Mouse (Mus musculus) testis, adult 2 months (tissue): ENCODE results near the gene C530008M17Rik. TPM values are rescaled to one million over a fixed set of nuclear protein-coding genes. Genes with fewer than 3 reads are reported as not detected.

Source experiments
- H3K27ac ChIP-seq: fragments of 200-500 bp; 2 replicates; pipeline ENCODE4 v1.5.1; 2012; ENCODE audit warnings: low read depth, low read length; ENCODE audit not compliant: control insufficient read depth, insufficient read depth
- H3K27me3 ChIP-seq: fragments of 200-500 bp; 2 replicates; pipeline ENCODE4 v1.6.1; 2012; ENCODE audit warnings: mild to moderate bottlenecking, low read length, moderate library complexity; ENCODE audit not compliant: control insufficient read depth, insufficient read depth
- H3K36me3 ChIP-seq: fragments of 200-500 bp; 2 replicates; pipeline ENCODE4 v1.6.1; 2012; ENCODE audit warnings: mild to moderate bottlenecking, low read length; ENCODE audit not compliant: control insufficient read depth, insufficient read depth
- H3K4me1 ChIP-seq: fragments of 200-500 bp; 2 replicates; pipeline ENCODE4 v1.6.1; 2012; ENCODE audit warnings: low read length; ENCODE audit not compliant: control insufficient read depth, insufficient read depth
- H3K4me3 ChIP-seq: fragments of 200-500 bp; 2 replicates; pipeline ENCODE4 v1.5.1; 2012; ENCODE audit warnings: low read depth, mild to moderate bottlenecking, low read length, moderate library complexity, mixed read lengths; ENCODE audit not compliant: control insufficient read depth
- CTCF ChIP-seq: fragments of 200-500 bp; IDR thresholded peaks from 2 replicates; pipeline ENCODE4 v1.5.1; 2012; ENCODE audit warnings: low read depth, mild to moderate bottlenecking, inconsistent platforms, low read length, moderate library complexity; ENCODE audit not compliant: control insufficient read depth, insufficient read depth, insufficient replicate concordance
- POLR2A ChIP-seq: fragments of 200-500 bp; IDR thresholded peaks from 2 replicates; pipeline ENCODE4 v1.6.1; 2012; ENCODE audit warnings: low read depth, mild to moderate bottlenecking, inconsistent platforms, low read length, moderate library complexity; ENCODE audit not compliant: control insufficient read depth
- polyA plus RNA-seq: library from polyadenylated mRNA; depleted of rRNA; stranded (reverse); fragments of >200 nt; gene quantifications from 2 replicates; pipeline ENCODE4 v1.2.3, GENCODE M21; 2012

The C530008M17Rik gene
- polyA plus RNA-seq, 1 experiment, result 187 TPM

GRCm38 (mm10) chr5:76627770-76628169 is 28.5 kb upstream of the C530008M17Rik start:
- Histone ChIP-seq H3K27me3 (no peaks in the 10 kb centered on the region), H3K4me3 (no peak overlapping the region), H3K4me1 (no peaks in the 10 kb centered on the region), H3K36me3 (no peaks in the 10 kb centered on the region; the same call in 1 of the 2 replicates), H3K27ac (no peak overlapping the region)
- TF ChIP-seq POLR2A (no peak), CTCF (no peak)

- Histone ChIP-seq H3K27ac (no peak overlapping the region), H3K4me1 (no peaks in the 10 kb centered on the region), H3K36me3 (peaks cover 3% of the 10 kb centered on the region), H3K27me3 (no peaks in the 10 kb centered on the region), H3K4me3 (no peak overlapping the region)
- TF ChIP-seq CTCF (no peak), POLR2A (no peak)
These were observed 22.3 kb upstream of the C530008M17Rik start for GRCm38 (mm10) chr5:76634012-76634411.

GRCm38 (mm10) chr5:76635592-76635991 is 20.7 kb upstream of the C530008M17Rik start:
- Histone ChIP-seq H3K4me1 (no peaks in the 10 kb centered on the region), H3K27ac (no peak overlapping the region), H3K4me3 (no peak overlapping the region), H3K36me3 (peaks cover 6% of the 10 kb centered on the region), H3K27me3 (no peaks in the 10 kb centered on the region)
- TF ChIP-seq CTCF (no peak), POLR2A (no peak)

- H3K4me1 ChIP-seq, result no peaks in the 10 kb centered on the region
- no peak overlapping the region for H3K27ac ChIP-seq
- H3K4me3 ChIP-seq, result no peak overlapping the region
- TF ChIP-seq CTCF (no peak), POLR2A (no peak)
- H3K36me3 ChIP-seq, result peaks cover 9% of the 10 kb centered on the region
- H3K27me3 ChIP-seq, result no peaks in the 10 kb centered on the region
These were observed 14.2 kb upstream of the C530008M17Rik start for GRCm38 (mm10) chr5:76642076-76642475.

GRCm38 (mm10) chr5:76644234-76644633 is 12.1 kb upstream of the C530008M17Rik start:
- Histone ChIP-seq H3K4me1 (no peaks in the 10 kb centered on the region), H3K27ac (no peak overlapping the region), H3K4me3 (no peak overlapping the region), H3K27me3 (no peaks in the 10 kb centered on the region), H3K36me3 (peaks cover 7% of the 10 kb centered on the region)
- TF ChIP-seq POLR2A (no peak), CTCF (no peak)

- Histone ChIP-seq H3K27ac (no peak overlapping the region), H3K4me3 (no peak overlapping the region), H3K27me3 (no peaks in the 10 kb centered on the region), H3K36me3 (peaks cover 5% of the 10 kb centered on the region), H3K4me1 (no peaks in the 10 kb centered on the region)
- TF ChIP-seq CTCF (no peak), POLR2A (no peak)
These were observed 11.0 kb upstream of the C530008M17Rik start for GRCm38 (mm10) chr5:76645091-76645868.

- Histone ChIP-seq H3K36me3 (no peaks in the 10 kb centered on the region), H3K27ac (no peak overlapping the region), H3K27me3 (no peaks in the 10 kb centered on the region), H3K4me1 (no peaks in the 10 kb centered on the region), H3K4me3 (no peak overlapping the region)
- TF ChIP-seq CTCF (no peak), POLR2A (no peak)
These were observed 6.4 kb upstream of the C530008M17Rik start for GRCm38 (mm10) chr5:76649897-76650296.

GRCm38 (mm10) chr5:76651151-76651725 is 5.1 kb upstream of the C530008M17Rik start:
- no peaks in the 10 kb centered on the region for H3K27me3 ChIP-seq
- no peaks in the 10 kb centered on the region for H3K36me3 ChIP-seq
- H3K4me3 ChIP-seq, result no peak overlapping the region
- no peaks in the 10 kb centered on the region for H3K4me1 ChIP-seq
- H3K27ac ChIP-seq, result no peak overlapping the region
- TF ChIP-seq CTCF, result no peak
- TF ChIP-seq POLR2A, result no peak
